Mouse (Mus musculus) spleen, adult 2 months (tissue): ENCODE measurements around the gene Slc41a3. TPM values are rescaled to one million over a fixed set of nuclear protein-coding genes. Genes with fewer than 3 reads are reported as not detected.

Source experiments
- DNase-seq, 2 experiments: peaks; one replicate each; pipeline versions ENCODE4 v3.0.0 to v3.0.0-alpha.2; 2012 to 2021; ENCODE audit warnings: low spot score in 2 of 2, low read depth in 1 of 2
- H3K27ac ChIP-seq: fragments of 200-500 bp; 2 replicates; pipeline ENCODE4 v1.5.1; 2012; ENCODE audit warnings: low read length, inconsistent platforms; ENCODE audit not compliant: insufficient read depth
- H3K27me3 ChIP-seq: fragments of 200-500 bp; 2 replicates; pipeline ENCODE4 v1.6.1; 2012; ENCODE audit warnings: mild to moderate bottlenecking, moderate library complexity, low read length, inconsistent platforms; ENCODE audit not compliant: control insufficient read depth, insufficient read depth
- H3K36me3 ChIP-seq: fragments of 200-500 bp; 2 replicates; pipeline ENCODE4 v1.6.1; 2012; ENCODE audit warnings: mild to moderate bottlenecking, low read length, inconsistent platforms; ENCODE audit not compliant: control insufficient read depth, insufficient read depth
- H3K4me1 ChIP-seq: fragments of 200-500 bp; 2 replicates; pipeline ENCODE4 v1.6.1; 2011; ENCODE audit warnings: inconsistent platforms; ENCODE audit not compliant: control insufficient read depth, insufficient read depth, insufficient read length
- H3K4me3 ChIP-seq: fragments of 200-500 bp; 2 replicates; pipeline ENCODE4 v1.5.1; 2011; ENCODE audit warnings: mild to moderate bottlenecking, inconsistent platforms; ENCODE audit not compliant: insufficient read depth, insufficient read length; ENCODE audit errors: extremely low read depth
- CTCF ChIP-seq: fragments of 200-500 bp; IDR thresholded peaks from 2 replicates; pipeline ENCODE4 v1.5.1; 2011; ENCODE audit warnings: mild to moderate bottlenecking, inconsistent platforms; ENCODE audit not compliant: insufficient read depth, insufficient read length, insufficient replicate concordance; ENCODE audit errors: extremely low read depth
- POLR2A ChIP-seq: fragments of 200-500 bp; IDR thresholded peaks from 2 replicates; pipeline ENCODE4 v1.6.1; 2011; ENCODE audit warnings: low read depth, low read length, inconsistent platforms
- WGBS: fragments of 180-500 bp; shearing (Covaris S2); methylation state at CpG from one replicate; pipeline ENCODE4 v1.1.7; 2018; 5-methylcytosine and 5-hydroxymethylcytosine counted together
- polyA plus RNA-seq: library from polyadenylated mRNA; depleted of rRNA; stranded (reverse); fragments of >200 nt; gene quantifications from 2 replicates; pipeline ENCODE4 v1.2.3, GENCODE M21; 2012

Gene Slc41a3
- polyA plus RNA-seq, 1 experiment = 7.2 TPM

DNA sequence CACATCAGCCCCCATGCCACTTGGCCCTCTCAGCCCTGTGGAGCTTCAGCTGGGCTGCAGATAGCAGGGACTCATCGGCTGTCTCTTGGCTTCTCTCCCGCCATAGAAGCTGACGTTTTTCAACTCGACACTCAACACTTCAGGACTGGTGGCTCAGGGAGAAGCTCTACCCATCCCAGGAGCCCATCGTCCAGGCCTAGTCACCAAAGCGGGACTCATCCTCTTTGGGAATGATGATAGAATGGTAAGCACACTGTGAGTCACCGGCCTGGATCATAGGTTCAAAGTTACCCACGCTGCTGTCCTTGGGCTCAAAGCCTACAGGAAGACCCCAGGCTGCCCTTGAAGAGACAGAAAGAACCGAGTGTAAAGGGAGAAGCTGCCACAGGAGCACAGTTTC, 40.3 kb upstream of the Slc41a3 start:
- no peak for DNase-seq
- 86% methylated on average over 9 of the region's 9 CpGs for WGBS
- no peak for TF ChIP-seq POLR2A
- no peak for TF ChIP-seq CTCF
- Histone ChIP-seq H3K27ac (no peak overlapping the region), H3K4me1 (no peaks in the 10 kb centered on the region), H3K36me3 (no peaks in the 10 kb centered on the region), H3K27me3 (no peaks in the 10 kb centered on the region), H3K4me3 (no peak overlapping the region)

DNA sequence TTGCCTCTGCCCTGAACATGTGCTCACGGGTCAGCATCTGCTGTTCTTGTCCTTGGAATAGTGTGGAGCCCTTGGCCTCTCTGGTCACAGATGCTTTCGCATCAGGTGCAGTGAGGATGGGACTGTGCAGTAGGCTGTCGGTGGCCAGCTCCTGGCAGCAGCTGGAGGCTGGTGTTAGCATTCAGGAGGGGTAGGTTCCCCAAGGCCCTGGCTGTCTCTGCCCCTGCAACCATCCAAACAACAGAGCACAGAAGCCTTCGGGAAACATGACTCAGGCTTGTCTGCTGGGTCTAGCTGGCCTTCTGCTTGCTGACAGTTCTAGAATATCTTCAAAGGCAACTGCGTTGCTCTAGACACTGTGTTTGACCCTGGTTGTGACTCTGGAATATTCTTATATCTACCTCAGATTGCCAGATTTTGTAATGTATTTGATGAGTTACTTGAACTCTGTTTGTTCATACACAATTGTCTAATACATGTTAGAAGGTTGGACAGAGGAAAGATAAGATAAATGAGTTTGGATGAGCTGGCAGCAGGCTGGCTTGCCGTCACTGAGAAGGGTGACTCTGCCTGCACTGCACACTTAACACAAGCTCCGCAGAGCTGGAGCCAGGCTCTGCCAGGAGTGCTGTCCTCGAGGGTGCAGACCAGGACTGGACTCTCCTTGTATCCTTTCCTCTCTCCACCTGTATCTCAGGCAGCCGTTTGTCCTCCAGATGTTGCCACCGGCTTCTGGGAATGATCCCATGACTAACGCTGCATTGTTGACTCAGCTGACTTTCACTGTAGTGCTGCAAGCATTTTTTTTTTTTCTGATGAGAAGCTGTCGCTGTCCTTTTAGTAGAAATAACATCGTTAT, 38.9 kb upstream of the Slc41a3 start:
- 80% methylated on average over 13 of the region's 13 CpGs for WGBS
- no peak overlapping the region for H3K27ac ChIP-seq
- TF ChIP-seq POLR2A (no peak), CTCF (no peak)
- no peaks in the 10 kb centered on the region for H3K36me3 ChIP-seq
- DNase-seq = no peak
- no peak overlapping the region for H3K4me3 ChIP-seq
- no peaks in the 10 kb centered on the region for H3K27me3 ChIP-seq
- H3K4me1 ChIP-seq = no peaks in the 10 kb centered on the region

DNA sequence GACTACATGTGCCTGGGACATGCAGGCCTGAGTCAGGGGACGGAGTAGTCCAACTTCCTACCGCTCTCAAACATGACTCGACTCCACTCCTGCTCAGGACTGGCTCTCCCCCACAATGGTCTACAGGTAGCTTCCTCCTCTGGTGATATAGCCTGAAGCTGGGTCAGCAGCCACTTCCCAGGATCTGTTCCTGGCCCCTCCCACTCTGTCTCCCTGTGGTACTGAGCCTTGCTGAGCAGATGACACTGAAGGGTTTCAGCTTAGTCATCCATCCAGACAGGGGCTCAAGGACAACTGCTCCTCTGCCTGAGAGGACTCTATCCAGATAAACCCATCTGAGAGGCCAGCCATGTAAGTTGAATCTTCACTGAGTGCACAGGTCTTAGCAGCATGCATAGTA, 37.0 kb upstream of the Slc41a3 start:
- no peak for TF ChIP-seq CTCF
- no peak for TF ChIP-seq POLR2A
- Histone ChIP-seq H3K4me1 (no peaks in the 10 kb centered on the region), H3K27ac (no peak overlapping the region), H3K36me3 (no peaks in the 10 kb centered on the region), H3K4me3 (no peak overlapping the region), H3K27me3 (no peaks in the 10 kb centered on the region)
- no peak for DNase-seq
- WGBS = 80% methylated on average over 3 of the region's 3 CpGs

DNA sequence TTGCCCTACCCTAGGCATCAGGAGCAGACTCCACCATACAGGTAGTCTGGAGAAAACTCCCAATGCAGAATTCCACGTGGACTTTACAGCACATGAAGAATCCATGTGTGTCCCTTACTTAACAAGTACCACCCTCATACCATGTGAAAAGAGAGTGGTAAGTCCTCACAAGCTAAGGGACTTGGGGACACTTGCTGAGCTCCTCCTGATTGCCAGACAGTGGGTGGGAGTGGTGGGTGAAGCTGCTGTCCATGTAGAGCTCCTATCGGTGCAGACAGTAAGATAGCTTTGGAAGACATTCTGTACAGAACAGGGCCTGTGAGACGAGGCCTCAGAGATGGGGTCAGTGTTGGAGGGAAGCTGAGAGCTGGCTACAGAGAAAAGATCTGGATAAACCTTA, 36.6 kb upstream of the Slc41a3 start:
- no peaks in the 10 kb centered on the region for H3K4me1 ChIP-seq
- H3K4me3 ChIP-seq = no peak overlapping the region
- no peak overlapping the region for H3K27ac ChIP-seq
- TF ChIP-seq CTCF (no peak), POLR2A (no peak)
- H3K36me3 ChIP-seq = no peaks in the 10 kb centered on the region
- WGBS = 80% methylated on average over 3 of the region's 3 CpGs
- no peak for DNase-seq
- no peaks in the 10 kb centered on the region for H3K27me3 ChIP-seq

DNA sequence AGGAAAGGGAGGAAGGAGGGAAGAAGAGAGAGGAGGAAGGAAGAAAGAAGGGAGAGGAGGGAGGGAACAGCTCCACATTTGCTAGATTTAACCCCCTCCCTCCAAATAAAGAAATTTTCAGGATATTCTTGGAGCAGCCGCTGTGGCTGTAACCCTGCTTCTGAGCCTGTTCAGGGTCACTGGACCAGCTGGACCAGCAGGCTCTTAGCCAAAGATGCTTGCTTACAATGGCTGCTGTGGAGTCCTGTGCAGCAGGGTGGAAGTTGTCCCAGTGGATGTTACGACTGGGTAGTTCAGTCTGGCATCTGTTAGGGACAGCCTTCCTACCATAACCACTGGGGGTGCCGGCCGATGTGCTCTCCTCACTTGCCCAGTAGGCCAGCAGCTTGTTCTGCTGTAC, 35.8 kb upstream of the Slc41a3 start:
- no peak for DNase-seq
- no peaks in the 10 kb centered on the region for H3K4me1 ChIP-seq
- no peaks in the 10 kb centered on the region for H3K27me3 ChIP-seq
- H3K36me3 ChIP-seq = no peaks in the 10 kb centered on the region
- 91% methylated on average over 4 of the region's 4 CpGs for WGBS
- no peak overlapping the region for H3K4me3 ChIP-seq
- H3K27ac ChIP-seq = no peak overlapping the region
- no peak for TF ChIP-seq CTCF
- TF ChIP-seq POLR2A = no peak

DNA sequence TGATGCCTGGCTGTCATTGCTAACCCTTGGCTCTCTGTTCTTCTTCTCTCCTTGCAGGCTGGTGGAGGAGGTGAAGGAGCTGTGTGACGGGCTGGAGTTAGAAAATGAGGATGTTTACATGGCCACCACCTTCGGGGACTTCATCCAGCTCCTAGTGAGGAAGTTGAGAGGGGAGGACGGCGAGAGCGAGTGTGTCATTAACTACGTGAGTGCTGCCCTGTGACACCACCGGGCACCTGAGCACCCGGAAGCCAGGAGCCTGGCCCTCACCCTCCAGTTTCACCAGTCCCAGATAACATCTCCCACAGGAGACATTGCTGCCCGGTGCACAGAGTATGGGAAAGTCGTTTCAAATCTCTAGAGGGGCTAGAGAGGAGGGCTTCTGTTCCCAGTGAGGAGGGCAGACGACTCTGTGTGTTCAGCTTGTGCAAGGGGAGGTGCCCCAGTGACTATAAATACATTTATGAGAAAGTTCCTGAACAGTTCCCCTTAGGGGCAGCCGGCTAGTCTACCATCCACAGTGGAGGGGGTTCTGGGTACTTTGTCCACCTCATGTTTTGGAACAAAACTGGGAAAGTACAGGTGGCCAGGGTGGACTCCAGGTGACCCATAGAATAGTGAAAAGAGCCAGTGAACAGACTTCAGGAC, 34.7 kb upstream of the Slc41a3 start:
- H3K27ac ChIP-seq = no peak overlapping the region

DNA sequence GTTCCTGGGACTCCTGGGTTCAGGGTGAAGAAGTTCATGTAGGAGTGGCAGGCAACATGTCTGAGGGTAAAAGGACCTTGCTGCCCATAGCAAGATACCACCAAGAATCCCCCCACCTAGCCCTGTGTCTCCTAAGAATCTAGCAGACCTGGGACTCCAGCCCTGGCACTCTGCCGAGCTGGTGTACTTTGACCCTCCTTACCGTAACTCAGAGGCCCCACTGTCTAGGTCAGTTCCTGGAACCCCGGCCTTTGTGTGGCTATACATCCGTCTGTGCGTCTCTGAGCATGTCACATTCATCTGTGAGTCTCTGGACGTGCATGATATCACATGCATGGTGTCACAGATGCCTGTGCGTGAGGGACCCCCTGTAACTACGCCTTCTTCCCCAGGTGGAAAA, 34.1 kb upstream of the Slc41a3 start:
- TF ChIP-seq POLR2A (no peak), CTCF (no peak)
- no peak for DNase-seq
- 80% methylated on average over 8 of the region's 8 CpGs for WGBS
- no peak overlapping the region for H3K27ac ChIP-seq
- no peaks in the 10 kb centered on the region for H3K36me3 ChIP-seq
- no peak overlapping the region for H3K4me3 ChIP-seq
- no peaks in the 10 kb centered on the region for H3K4me1 ChIP-seq
- no peaks in the 10 kb centered on the region for H3K27me3 ChIP-seq

More for the DNA sequence above, 34.7 kb upstream of the Slc41a3 start:
- H3K4me3 ChIP-seq = no peak overlapping the region
- no peaks in the 10 kb centered on the region for H3K4me1 ChIP-seq
- TF ChIP-seq CTCF = no peak
- no peak for TF ChIP-seq POLR2A
- H3K36me3 ChIP-seq = no peaks in the 10 kb centered on the region
- 21% methylated on average over 12 of the region's 12 CpGs for WGBS
- DNase-seq = no peak
- H3K27me3 ChIP-seq = no peaks in the 10 kb centered on the region
